Mouse (Mus musculus) lung, adult 2 months (tissue): ENCODE data around the gene Cuedc2. TPM values are rescaled to one million over a fixed set of nuclear protein-coding genes. Genes with fewer than 3 reads are reported as not detected.

Source experiments
- DNase-seq: peaks from one replicate; pipeline ENCODE4 v3.0.0; 2022
- H3K4me1 ChIP-seq: fragments of 200-500 bp; 2 replicates; pipeline ENCODE4 v1.6.1; 2011; ENCODE audit warnings: low read length; ENCODE audit not compliant: control insufficient read depth, insufficient read depth
- H3K4me3 ChIP-seq: fragments of 200-500 bp; replicated peaks from 2 replicates; pipeline ENCODE3; 2011; ENCODE audit warnings: low read depth, mild to moderate bottlenecking, control low read depth, low read length; ENCODE audit errors: extremely low read depth
- CTCF ChIP-seq: fragments of 200-500 bp; IDR thresholded peaks from 2 replicates; pipeline ENCODE4 v1.5.1; 2011; ENCODE audit warnings: mild to moderate bottlenecking, low read length, control low read depth; ENCODE audit not compliant: insufficient read depth
- POLR2A ChIP-seq: fragments of 200-500 bp; IDR thresholded peaks from 2 replicates; pipeline ENCODE4 v1.6.1; 2011; ENCODE audit warnings: low read depth, mild to moderate bottlenecking, control low read depth, low read length, borderline replicate concordance; ENCODE audit errors: extremely low read depth
- WGBS: fragments of 180-500 bp; shearing (Covaris S2); methylation state at CpG from one replicate; pipeline ENCODE4 v1.1.7; 2018; 5-methylcytosine and 5-hydroxymethylcytosine counted together
- polyA plus RNA-seq: library from polyadenylated mRNA; depleted of rRNA; stranded (reverse); fragments of >200 nt; gene quantifications from 2 replicates; pipeline ENCODE4 v1.2.3, GENCODE M21; 2012; rRNA removed

Gene Cuedc2
- polyA plus RNA-seq, 1 experiment: 53.9 TPM

GRCm38 (mm10) chr19:46286047-46286446, 52.5 kb downstream of the Cuedc2 start:
- Histone ChIP-seq H3K4me1 (no peaks in the 10 kb centered on the region), H3K4me3 (no peak overlapping the region)
- no peak for DNase-seq
- WGBS: 91% methylated on average over 6 of the region's 6 CpGs
- no peak for TF ChIP-seq CTCF

GRCm38 (mm10) chr19:46285631-46286030, 52.9 kb downstream of the Cuedc2 start:
- no peaks in the 10 kb centered on the region for H3K4me1 ChIP-seq
- no peak overlapping the region for H3K4me3 ChIP-seq
- TF ChIP-seq CTCF (no peak), POLR2A (no peak)

GRCm38 (mm10) chr19:46284686-46285085, 53.8 kb downstream of the Cuedc2 start:
- DNase-seq: no peak
- H3K4me3 ChIP-seq: no peak overlapping the region
- no peaks in the 10 kb centered on the region for H3K4me1 ChIP-seq
- TF ChIP-seq POLR2A (no peak), CTCF (no peak)
- 92% methylated on average over 4 of the region's 4 CpGs for WGBS

More at GRCm38 (mm10) chr19:46285631-46286030, 52.9 kb downstream of the Cuedc2 start:
- no peak for DNase-seq
- WGBS: 85% methylated on average over 7 of the region's 7 CpGs

- 92% methylated on average over 11 of the region's 11 CpGs for WGBS
- no peak for DNase-seq
Observed at GRCm38 (mm10) chr19:46282081-46282849, 56.2 kb downstream of the Cuedc2 start.

More at GRCm38 (mm10) chr19:46282081-46282849, 56.2 kb downstream of the Cuedc2 start:
- no peaks in the 10 kb centered on the region for H3K4me1 ChIP-seq
- no peak overlapping the region for H3K4me3 ChIP-seq
- TF ChIP-seq POLR2A (no peak), CTCF (no peak)

Other genes with a start within 250 kb of the Cuedc2 start
- 1.3 TPM in 1 of 2 replicates, not detected in the other for gene Elovl3, start 206.8 kb downstream of the Cuedc2 start, polyA plus RNA-seq
- gene Pitx3, start 190.4 kb downstream of the Cuedc2 start, polyA plus RNA-seq: 0.86 TPM in 1 of 2 replicates, not detected in the other
- gene Gbf1, start 186.2 kb downstream of the Cuedc2 start, polyA plus RNA-seq: 80.6 and 94.9 TPM in 2 replicates
- gene Nfkb2, start 34.4 kb downstream of the Cuedc2 start, polyA plus RNA-seq: 56.5 and 60.6 TPM in 2 replicates
- 2.3 and 2.4 TPM in 2 replicates for gene Psd, start 11.5 kb downstream of the Cuedc2 start, polyA plus RNA-seq
- gene Fbxl15, start 10.5 kb downstream of the Cuedc2 start, polyA plus RNA-seq: 10.7 and 15.5 TPM in 2 replicates
- 26.5 and 27.1 TPM in 2 replicates for gene Mfsd13a, start 2.4 kb upstream of the Cuedc2 start, polyA plus RNA-seq
- gene 2310034G01Rik, start 11.6 kb upstream of the Cuedc2 start, polyA plus RNA-seq: 6.8 and 10.1 TPM in 2 replicates
- 85.4 and 112 TPM in 2 replicates for gene Actr1a, start 57.0 kb upstream of the Cuedc2 start, polyA plus RNA-seq
- 17.5 and 18.0 TPM in 2 replicates for gene Sufu, start 58.2 kb upstream of the Cuedc2 start, polyA plus RNA-seq
- gene Trim8, start 163.0 kb upstream of the Cuedc2 start, polyA plus RNA-seq: 87.2 and 115 TPM in 2 replicates
- 21.5 and 27.1 TPM in 2 replicates for gene Arl3, start 234.5 kb upstream of the Cuedc2 start, polyA plus RNA-seq
- 3.8 and 6.5 TPM in 2 replicates for gene Sfxn2, start 234.7 kb upstream of the Cuedc2 start, polyA plus RNA-seq